Mouse (Mus musculus): ENCODE results near the gene Moap1. TPM values are rescaled to one million over a fixed set of nuclear protein-coding genes. Genes with fewer than 3 reads are reported as not detected.

Gene Moap1
- total RNA-seq, 1 experiment from 2014 or later: 8.3 TPM

DNA sequence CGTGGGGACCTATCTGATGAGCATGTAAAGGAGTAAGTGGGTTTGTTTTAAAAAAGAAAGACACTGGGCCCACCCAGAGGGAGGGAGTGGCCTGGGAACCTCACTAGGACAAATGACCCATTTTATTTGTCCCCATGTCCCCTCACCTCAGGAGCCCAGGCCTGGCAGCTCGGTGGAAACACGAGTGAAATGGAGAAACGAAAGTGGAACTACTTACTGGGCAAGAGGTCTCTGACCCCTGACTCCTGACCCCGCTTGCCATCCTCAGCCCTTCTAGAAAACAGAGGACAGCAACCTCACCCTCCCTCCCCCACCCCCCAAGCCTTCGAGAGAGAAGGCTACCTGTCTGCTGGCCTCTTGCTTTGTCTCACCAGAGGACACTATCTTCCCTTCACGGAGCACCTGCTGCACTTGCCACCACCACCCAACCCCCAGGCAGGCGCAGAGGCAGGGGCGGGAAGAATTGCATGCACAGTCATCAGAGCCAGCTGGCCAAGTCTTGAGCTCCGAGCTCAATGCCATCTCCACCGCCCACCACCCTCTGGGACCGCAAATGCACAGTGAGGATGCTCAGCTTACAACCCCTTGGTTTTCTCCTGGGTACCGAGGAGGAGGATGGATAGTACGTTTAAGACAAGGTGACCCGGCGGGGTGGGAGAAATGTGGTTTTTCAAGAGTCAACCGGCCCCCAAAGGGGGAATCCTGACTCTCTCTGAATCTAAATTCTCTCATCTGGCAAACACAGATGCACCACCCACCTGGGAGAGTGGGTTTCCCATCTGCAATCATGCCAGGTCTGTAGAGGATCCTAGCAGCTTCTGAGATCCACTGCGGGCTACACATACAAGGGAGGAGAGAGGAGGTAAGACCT, 47.9 kb downstream of the Moap1 start:
- ATAC-seq (ENCODE audit: extremely low read depth, insufficient number of reproducible peaks, low FRiP score, poor library complexity, severe bottlenecking): no peak

Other genes starting within 250 kb of the Moap1 start
- gene Chga, start 188.7 kb downstream of the Moap1 start, total RNA-seq (2017): not detected in 2 replicates
- gene Itpk1, start 38.7 kb downstream of the Moap1 start, total RNA-seq (2017): 14.0 and 18.7 TPM in 2 replicates
- 11.2 and 13.4 TPM in 2 replicates for gene Tmem251, start 101 bp upstream of the Moap1 start, total RNA-seq (2017)
- not detected in 2 replicates for gene Gm28051, start 14.1 kb upstream of the Moap1 start, total RNA-seq (2017)
- gene Gon7, start 14.1 kb upstream of the Moap1 start, total RNA-seq (2017): 21.5 and 23.5 TPM in 2 replicates
- 21.4 and 28.6 TPM in 2 replicates for gene Ubr7, start 14.3 kb upstream of the Moap1 start, total RNA-seq (2017)
- 4.2 and 4.9 TPM in 2 replicates for gene Gm20604, start 15.0 kb upstream of the Moap1 start, total RNA-seq (2017)
- gene Btbd7, start 134.8 kb upstream of the Moap1 start, total RNA-seq (2017): 48.3 and 49.0 TPM in 2 replicates
- gene Cox8c, start 155.7 kb upstream of the Moap1 start, total RNA-seq (2017): not detected in 2 replicates
- gene Unc79, start 205.2 kb upstream of the Moap1 start, total RNA-seq (2017): 0.12 and 0.25 TPM in 2 replicates